Mouse (Mus musculus): ENCODE data around the gene Kcnn1. TPM values are rescaled to one million over a fixed set of nuclear protein-coding genes. Genes with fewer than 3 reads are reported as not detected.
"Not testable (repeated sequence)": the region's sequence is repeated elsewhere in the genome, so short reads cannot be mapped to it uniquely, and the experiment has no call there.

The Kcnn1 gene
- polyA plus RNA-seq, 1 experiment from 2014 or later, result 4.0 TPM

DNA sequence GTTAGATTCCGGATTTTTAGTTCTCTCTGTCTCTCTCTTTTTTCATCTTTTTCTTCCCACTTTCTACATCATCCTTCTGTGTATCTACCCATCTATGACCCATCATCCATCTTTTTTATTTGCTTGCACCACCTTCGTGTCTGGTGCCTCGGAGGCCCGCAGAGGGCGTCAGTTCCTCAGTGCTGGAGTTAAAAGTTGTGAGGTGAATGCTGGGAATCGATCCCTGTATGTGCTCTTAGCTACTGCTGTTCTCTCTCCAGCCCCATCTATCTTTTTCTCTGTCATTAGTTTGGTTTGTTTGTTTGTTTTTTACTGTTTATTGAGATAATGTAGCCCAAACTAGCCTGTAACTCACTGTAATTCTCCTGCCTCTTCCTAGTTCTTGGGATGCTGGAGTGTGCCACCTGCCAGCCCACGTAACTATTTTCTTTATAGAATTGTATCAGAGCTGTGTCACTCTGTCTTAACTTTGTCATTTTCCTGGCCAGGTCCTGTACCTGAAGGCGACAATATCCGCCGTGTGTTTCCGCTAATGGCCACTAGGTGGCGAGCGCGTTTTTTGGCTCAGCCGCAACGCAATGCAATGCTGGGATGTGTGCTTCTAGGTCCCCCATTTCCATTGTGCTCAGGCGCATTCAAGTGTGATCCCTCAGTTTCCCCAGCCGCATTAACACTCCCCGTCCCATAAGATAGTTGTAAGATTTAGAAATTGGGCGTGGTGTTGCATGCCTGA is 34.8 kb upstream of the Kcnn1 start:
- peaks cover 31% of the 10 kb centered on the region for H3K27me3 ChIP-seq (ENCODE audit: low read depth, poor library complexity, severe bottlenecking)
- H3K4me3 ChIP-seq, result peak overlapping the region; percentile 83
- peaks cover 33% of the 10 kb centered on the region for H3K4me1 ChIP-seq
- no peaks in the 10 kb centered on the region for H3K9me3 ChIP-seq (replicated peaks)
- H3K36me3 ChIP-seq, result peaks cover 37% of the 10 kb centered on the region
- H3K27ac ChIP-seq, result peak overlapping the region; percentile 96
- peak; percentile 90 for DNase-seq (ENCODE audit: low spot score)
- WGBS, result under 1% methylated on average over 20 of the region's 20 CpGs

- Histone ChIP-seq H3K36me3 (peaks cover 37% of the 10 kb centered on the region), H3K4me3 (peak within 1 kb of the TSS; percentile 83), H3K9me3 (replicated peaks) (no peaks in the 10 kb centered on the region), H3K27me3 (ENCODE audit: low read depth, poor library complexity, severe bottlenecking) (peaks cover 32% of the 10 kb centered on the region), H3K27ac (peak within 1 kb of the TSS; percentile 96), H3K4me1 (peaks cover 40% of the 10 kb centered on the region)
- peak; percentile 93 for DNase-seq (ENCODE audit: low spot score)
- WGBS, result under 1% methylated on average over 60 of the region's 60 CpGs
Measured at GRCm38 (mm10) chr8:70897021-70897680, 34.1 kb upstream of the Kcnn1 start, which contains the start of gene Rpl18a. Gene Rpl18a, minus strand, starts transcription at chr8:70897412.

DNA sequence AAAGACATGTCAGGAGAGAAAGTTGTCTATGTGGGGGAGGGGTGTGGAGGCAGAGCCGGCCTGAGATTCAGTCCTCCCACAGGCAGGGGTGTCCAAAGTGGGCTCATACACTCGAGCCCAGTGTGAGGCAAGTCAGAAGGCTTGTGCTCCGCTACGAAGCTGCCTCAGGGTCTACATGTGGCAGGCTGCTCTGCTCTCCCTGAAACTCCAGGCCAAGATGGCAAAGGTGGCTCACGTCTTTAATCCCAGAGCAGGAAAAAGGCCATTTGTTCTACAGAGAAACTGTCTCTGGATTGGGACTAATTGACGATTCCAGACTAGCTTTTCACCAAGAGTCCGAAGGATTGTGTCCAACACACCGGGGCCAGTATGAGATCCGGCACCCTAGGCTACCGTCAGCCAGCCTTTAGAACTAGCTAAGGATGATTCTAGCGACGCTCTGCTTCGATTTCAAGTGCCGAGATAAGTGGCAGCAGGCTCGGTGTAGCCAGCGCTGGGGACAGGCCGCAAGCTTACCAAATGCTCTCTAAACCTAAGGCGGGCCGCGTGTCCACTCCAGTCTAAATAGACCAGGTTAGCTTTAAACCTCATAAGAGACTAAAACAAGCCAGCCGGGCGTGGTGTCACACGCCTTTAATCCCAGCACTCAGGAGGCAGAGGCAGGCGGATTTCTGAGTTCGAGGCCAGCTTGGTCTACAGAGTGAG is 33.4 kb upstream of the Kcnn1 start:
- Histone ChIP-seq H3K4me3 (peak overlapping the region; percentile 83), H3K27ac (peak overlapping the region; percentile 96), H3K9me3 (replicated peaks) (no peaks in the 10 kb centered on the region), H3K27me3 (ENCODE audit: low read depth, poor library complexity, severe bottlenecking) (peaks cover 36% of the 10 kb centered on the region), H3K36me3 (peaks cover 37% of the 10 kb centered on the region), H3K4me1 (peaks cover 47% of the 10 kb centered on the region)
- DNase-seq (ENCODE audit: low spot score), result no peak
- 5% methylated on average over 25 of the region's 25 CpGs for WGBS

DNA sequence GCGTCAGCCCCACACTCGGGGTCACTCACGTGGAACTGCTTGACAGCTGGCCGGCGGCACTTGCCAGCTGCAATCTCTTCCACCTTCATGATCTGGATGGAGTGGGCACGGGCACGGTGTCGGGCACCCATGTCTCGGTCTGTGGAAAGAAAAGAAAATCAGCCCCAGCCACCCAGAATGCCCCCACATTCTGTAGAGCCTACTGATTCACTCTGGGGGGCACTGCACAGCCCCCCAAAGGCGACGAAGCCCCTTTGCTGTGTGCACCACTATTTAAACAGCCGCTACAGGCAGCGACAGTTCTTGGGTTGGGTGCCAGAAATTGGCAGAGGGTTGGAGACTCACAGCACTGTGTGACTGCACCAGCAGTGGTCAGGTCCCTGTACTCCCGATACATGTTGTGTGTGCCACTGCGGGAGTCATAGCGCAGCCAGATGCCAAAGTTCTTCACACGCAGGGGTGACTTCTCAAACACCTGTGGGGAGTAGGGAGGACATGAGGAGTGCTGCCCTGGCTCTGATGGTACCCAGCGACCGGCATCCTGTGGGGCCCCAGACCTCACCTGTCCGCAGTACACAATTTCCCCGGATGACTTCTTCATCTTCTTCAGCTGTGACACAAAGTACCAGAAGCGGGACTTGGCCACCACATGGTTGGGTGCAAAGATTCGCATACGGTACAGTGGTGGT is 32.7 kb upstream of the Kcnn1 start:
- not testable (repeated sequence) for H3K9me3 ChIP-seq (replicated peaks); DNase-seq (ENCODE audit: low spot score); H3K27ac ChIP-seq
- Histone ChIP-seq H3K4me1 (peaks cover 48% of the 10 kb centered on the region), H3K36me3 (peaks cover 37% of the 10 kb centered on the region), H3K27me3 (ENCODE audit: low read depth, poor library complexity, severe bottlenecking) (peaks cover 43% of the 10 kb centered on the region), H3K4me3 (peak overlapping the region; percentile 83)
- WGBS, result 88% methylated on average over 24 of the region's 24 CpGs

GRCm38 (mm10) chr8:70894771-70895545 is 31.9 kb upstream of the Kcnn1 start:
- no peak for DNase-seq (ENCODE audit: low spot score)
- 92% methylated on average over 8 of the region's 8 CpGs for WGBS
- Histone ChIP-seq H3K4me1 (peaks cover 48% of the 10 kb centered on the region), H3K4me3 (0 out of 2 replicates have a peak overlapping the region, but pooled peaks have one; percentile 83), H3K9me3 (replicated peaks) (no peaks in the 10 kb centered on the region), H3K36me3 (peaks cover 37% of the 10 kb centered on the region), H3K27ac (no peak overlapping the region), H3K27me3 (ENCODE audit: low read depth, poor library complexity, severe bottlenecking) (peaks cover 51% of the 10 kb centered on the region)

- no peak for DNase-seq (ENCODE audit: low spot score)
- peaks cover 48% of the 10 kb centered on the region for H3K4me1 ChIP-seq
- peaks cover 37% of the 10 kb centered on the region for H3K36me3 ChIP-seq
- 72% methylated on average over 2 of the region's 2 CpGs for WGBS
- no peaks in the 10 kb centered on the region for H3K9me3 ChIP-seq (replicated peaks)
- 0 out of 2 replicates have a peak overlapping the region, but pooled peaks have one; percentile 5 for H3K4me3 ChIP-seq
- no peak overlapping the region for H3K27ac ChIP-seq
- H3K27me3 ChIP-seq (ENCODE audit: low read depth, poor library complexity, severe bottlenecking), result peaks cover 56% of the 10 kb centered on the region
Measured at GRCm38 (mm10) chr8:70894385-70894720, 31.3 kb upstream of the Kcnn1 start.

DNA sequence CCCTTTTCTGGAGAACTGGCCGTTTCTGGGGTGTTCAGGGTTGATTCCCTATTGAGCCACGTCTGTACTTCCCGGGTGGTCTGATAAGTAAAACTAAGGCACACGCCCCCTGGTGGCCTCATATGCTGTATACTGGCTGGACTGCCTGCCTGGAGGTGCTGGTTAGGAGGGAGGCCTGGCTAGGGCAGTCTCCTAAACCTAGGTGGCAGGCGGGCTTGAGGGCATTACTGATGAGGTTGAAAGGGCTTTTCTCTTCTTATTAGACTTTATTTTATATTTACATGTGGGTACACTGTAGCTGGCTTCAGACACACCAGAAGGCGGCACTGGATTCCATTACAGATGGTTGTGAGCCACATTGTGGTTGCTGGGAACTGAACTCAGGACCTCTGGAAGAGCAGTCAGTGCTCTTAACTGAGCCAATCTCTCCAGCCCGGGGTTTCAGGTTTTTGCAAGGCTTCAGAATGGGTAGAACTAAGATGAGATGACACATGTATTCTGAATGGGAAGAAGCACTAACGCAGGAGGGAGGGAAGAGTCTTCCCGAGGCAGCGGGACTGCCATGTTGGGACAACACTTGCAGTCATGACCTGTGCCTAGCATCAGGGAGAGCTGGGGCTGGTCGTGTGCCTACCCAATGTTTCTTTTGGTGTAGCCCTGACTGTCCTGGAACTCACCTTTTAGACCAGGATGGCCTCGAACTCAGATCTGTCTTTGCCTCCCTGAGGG is 30.8 kb upstream of the Kcnn1 start:
- H3K27me3 ChIP-seq (ENCODE audit: low read depth, poor library complexity, severe bottlenecking), result peaks cover 61% of the 10 kb centered on the region
- peaks cover 44% of the 10 kb centered on the region for H3K4me1 ChIP-seq
- H3K36me3 ChIP-seq, result peaks cover 39% of the 10 kb centered on the region
- WGBS, result 26% methylated on average over 12 of the region's 12 CpGs
- peak; percentile 91 for DNase-seq (ENCODE audit: low spot score)
- 0 out of 2 replicates have a peak overlapping the region, but pooled peaks have one; percentile 5 for H3K4me3 ChIP-seq
- no peaks in the 10 kb centered on the region for H3K9me3 ChIP-seq (replicated peaks)
- no peak overlapping the region for H3K27ac ChIP-seq

- Histone ChIP-seq H3K9me3 (replicated peaks) (no peaks in the 10 kb centered on the region), H3K27me3 (ENCODE audit: low read depth, poor library complexity, severe bottlenecking) (peaks cover 69% of the 10 kb centered on the region)
Measured at GRCm38 (mm10) chr8:70892896-70893655, 30.0 kb upstream of the Kcnn1 start.

DNA sequence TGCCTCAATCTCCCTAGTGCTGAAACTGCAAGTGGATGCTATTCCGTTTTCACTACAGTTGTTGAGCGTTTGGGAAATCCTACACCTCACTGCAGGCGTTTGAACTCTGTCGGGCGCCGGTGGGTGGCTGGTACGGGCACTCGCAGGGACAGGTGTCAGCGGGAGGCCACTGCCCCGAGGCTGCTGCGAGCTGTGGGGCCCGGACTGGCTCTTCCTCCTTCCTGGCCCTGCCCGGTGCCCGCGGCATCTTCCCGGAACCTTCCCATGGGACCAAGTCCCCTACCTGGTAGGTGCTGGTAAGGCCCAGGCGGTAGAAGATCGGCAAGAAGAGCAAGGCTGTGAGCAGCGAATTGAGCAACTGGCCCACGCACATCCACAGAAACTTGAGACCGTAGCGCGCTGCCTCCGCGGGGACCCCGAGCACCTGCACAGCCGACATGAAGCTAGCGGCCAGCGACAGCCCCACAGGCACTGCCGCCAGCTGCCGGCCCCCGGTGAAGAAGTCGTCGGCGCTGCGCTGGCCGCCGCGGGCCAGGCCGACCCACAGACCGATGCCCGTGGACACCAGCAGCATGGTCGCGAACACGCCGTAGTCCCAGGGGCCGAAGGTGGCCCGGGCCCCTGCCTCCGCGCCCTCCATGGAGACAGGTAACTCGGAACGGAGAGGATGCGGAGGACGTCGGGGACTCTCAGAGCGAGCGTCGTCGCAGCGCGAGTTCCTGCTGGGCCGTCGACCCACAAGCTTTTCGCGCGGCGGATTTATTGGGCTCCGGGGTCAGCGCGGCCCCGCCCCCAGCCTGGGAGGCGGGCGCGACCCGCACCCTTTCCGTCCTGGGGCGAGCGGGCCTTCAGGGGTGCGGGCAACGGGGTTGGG is 29.2 kb upstream of the Kcnn1 start, which contains the start of gene Slc5a5:
TSS of gene Slc5a5 (minus strand) at position 736 of the 874 bp plus-strand sequence.
- DNase-seq (ENCODE audit: low spot score), result peak; percentile 60
- WGBS, result 2% methylated on average over 80 of the region's 80 CpGs
- no peak within 1 kb of the TSS for H3K27ac ChIP-seq

More at GRCm38 (mm10) chr8:70892896-70893655, 30.0 kb upstream of the Kcnn1 start:
- Histone ChIP-seq H3K4me3 (peak overlapping the region; percentile 46), H3K36me3 (peaks cover 39% of the 10 kb centered on the region), H3K27ac (no peak overlapping the region), H3K4me1 (peaks cover 37% of the 10 kb centered on the region)
- no peak for DNase-seq (ENCODE audit: low spot score)
- WGBS, result 24% methylated on average over 20 of the region's 20 CpGs

DNA sequence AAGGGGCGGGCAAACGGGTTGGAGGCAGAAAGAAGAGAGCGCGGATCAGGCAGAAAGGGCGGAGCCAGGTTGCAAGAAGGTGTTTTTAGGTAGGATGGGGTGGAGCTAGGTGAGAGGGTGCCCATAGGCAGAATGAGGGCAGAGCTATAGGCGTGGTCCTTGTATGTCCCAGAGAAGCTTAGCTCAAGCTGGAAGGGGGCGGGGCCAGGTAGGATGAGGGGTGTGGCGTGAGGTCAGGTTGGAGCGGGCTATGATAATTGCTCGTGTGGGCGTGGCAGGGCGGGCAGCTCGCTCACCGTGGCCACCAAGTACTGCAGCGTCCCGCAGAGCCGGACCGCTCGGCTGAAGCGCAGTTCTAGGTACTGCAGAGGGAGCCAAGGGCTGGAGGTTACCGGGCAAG is 28.3 kb upstream of the Kcnn1 start:
- DNase-seq (ENCODE audit: low spot score), result peak; percentile 64

More for the DNA sequence above, 29.2 kb upstream of the Kcnn1 start, which contains the start of gene Slc5a5:
- H3K36me3 ChIP-seq, result peaks cover 39% of the 10 kb centered on the region
- H3K27me3 ChIP-seq (ENCODE audit: low read depth, poor library complexity, severe bottlenecking), result peaks cover 76% of the 10 kb centered on the region
- no peaks in the 10 kb centered on the region for H3K9me3 ChIP-seq (replicated peaks)
- peaks cover 41% of the 10 kb centered on the region for H3K4me1 ChIP-seq
- peak within 1 kb of the TSS; percentile 46 for H3K4me3 ChIP-seq

More for the DNA sequence above, 28.3 kb upstream of the Kcnn1 start:
- Histone ChIP-seq H3K27ac (no peak overlapping the region), H3K27me3 (ENCODE audit: low read depth, poor library complexity, severe bottlenecking) (peaks cover 77% of the 10 kb centered on the region), H3K4me3 (peak overlapping the region; percentile 31), H3K4me1 (peaks cover 40% of the 10 kb centered on the region), H3K9me3 (replicated peaks) (no peaks in the 10 kb centered on the region), H3K36me3 (peaks cover 37% of the 10 kb centered on the region)
- WGBS, result 4% methylated on average over 21 of the region's 21 CpGs
